Mouse (Mus musculus): ENCODE results near the gene Anp32a.

The Anp32a gene

GRCm38 (mm10) chr9:62341123-62341486 is at the start of gene Anp32a:
Anp32a (plus strand) TSS chr9:62341293.
- DNase-seq = peak; percentile 99

DNA sequence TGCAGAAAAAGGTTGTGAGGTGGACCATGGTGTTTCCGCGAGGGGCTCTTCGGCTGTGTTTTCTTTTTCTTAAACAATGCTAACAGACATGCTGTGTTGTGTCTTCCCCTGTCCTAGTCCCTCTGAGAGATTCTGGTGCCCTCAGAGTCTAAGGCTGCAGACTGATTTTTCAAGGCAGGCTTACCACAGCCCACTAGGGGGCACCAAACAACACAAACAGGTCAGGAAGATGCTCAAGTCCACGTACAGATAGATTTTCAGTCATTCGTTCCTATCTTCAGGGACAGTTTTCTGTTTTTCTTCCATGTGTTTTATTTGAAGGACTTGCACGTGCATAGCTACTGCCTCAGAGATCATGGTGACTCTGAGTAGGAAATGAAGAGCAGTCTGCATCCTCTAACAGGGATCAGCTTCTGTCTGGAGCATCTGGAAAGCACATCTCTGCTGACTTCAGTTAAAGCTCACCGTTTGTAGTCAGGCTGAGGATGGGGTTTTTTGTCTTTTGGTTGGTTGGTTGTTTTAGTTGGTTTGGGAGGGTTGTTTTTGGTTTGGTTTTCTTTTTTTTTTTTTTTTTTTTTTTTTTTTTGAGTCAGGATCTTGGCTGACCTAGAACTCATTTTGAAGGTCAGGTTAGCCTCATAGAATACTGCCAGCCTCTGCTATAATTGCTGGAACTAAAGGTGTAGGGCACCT is 45.9 kb upstream of the Anp32a start:
- DNase-seq = peak; percentile 85

GRCm38 (mm10) chr9:62296891-62297290 is 44.2 kb upstream of the Anp32a start:
- no peak for DNase-seq

DNA sequence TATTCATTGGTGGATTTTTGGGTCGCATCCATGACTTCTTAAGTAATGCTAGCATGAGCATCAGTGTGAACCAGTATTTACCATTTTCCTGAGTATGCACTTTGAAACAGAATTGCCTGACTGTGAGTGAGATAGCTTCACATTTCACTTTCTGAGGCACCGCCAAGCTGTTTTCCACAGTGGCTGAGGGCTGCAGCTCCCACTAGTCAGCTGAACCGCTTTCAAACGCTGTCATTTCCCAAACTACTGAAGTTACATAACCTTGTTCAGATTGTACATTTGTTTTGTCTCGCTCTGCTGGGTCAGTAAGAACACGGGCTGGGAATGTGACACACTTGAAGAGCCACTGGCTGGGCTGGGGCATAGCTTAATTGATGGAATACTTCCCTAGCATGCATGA is 25.5 kb upstream of the Anp32a start:
- DNase-seq = no peak

DNA sequence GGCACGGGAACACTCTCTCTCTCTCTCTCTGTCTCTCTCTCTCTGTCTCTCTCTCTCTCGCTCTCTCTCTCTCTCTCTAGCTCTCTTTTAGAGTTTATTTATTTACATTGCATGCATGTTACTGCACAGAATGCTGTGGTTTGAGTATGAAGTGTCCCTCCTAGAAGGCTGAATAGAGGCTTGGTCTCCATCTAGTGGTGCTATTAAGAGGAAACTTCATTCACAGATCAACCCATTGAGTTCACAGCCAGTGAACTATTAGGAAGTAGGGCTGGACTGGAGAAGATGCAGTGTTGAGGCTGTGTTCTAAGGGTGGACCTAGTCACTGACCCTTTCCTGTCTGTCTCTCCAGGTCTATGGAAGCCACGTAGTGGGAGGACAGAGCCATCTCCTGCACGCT is 22.4 kb upstream of the Anp32a start:
- no peak for DNase-seq

- DNase-seq = no peak
These were observed 17.3 kb upstream of the Anp32a start for GRCm38 (mm10) chr9:62323816-62324215.

- DNase-seq = no peak
These were observed 15.1 kb upstream of the Anp32a start for GRCm38 (mm10) chr9:62325965-62326364.

DNA sequence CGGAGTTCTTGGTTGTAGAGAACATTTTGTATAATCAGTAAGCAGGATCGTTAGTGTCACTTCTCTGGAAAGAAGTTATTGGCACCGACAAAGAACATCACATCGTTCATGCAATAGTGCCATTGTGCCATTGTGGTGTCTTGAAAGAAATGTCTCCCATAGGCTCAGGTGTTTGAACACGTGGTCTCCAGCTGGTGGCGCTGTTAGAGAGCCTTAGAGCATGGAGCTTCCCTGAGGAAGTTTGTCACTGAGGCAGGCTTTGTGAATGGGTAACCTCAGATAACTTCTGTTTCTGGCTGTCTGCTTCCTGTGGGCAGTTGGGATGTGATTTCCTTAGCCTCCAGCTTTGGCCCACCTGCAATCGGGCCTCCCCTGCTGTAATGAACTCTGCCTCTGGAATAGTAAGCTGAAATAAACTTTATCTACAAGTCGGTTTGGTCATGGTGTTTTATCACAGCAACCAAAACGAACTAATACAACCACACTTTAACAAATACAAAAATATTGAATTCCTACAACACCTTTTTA is 6.7 kb upstream of the Anp32a start:
- no peak for DNase-seq

- no peak for DNase-seq
These were observed 5.7 kb upstream of the Anp32a start for GRCm38 (mm10) chr9:62335396-62335795.

DNA sequence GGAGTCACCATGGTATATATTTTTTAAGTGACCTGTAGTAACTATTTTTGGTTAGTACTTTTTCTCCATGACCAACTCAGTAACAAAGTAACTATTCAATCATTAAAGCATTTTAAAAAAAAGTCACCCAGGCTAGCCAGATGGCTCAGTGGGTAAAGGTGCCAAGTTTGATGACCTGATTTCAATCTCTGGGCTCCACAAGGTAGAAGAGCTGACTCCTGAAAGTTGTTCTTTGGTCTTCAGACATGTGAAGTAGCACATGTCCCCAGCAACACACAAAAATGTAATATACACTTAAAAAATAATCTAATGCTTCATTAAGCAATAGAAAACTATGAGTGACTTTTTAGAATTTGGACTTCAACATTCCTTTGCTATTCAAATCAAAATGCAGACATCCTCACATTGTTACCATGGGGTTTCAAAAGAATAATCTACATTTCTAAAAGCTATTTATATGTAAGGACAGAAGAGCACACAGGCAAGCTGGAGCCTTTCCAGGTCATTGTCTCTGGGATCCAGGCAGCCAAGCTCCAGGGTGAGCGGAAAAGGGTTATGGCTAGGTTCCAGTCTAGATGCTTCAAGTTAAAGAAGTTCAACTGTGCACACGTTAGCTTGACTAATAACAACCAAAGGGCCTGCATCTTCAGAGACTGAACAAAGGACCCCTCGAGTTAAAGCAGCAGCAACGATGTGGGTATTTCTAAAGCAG is 3.0 kb upstream of the Anp32a start:
- no peak for DNase-seq

DNA sequence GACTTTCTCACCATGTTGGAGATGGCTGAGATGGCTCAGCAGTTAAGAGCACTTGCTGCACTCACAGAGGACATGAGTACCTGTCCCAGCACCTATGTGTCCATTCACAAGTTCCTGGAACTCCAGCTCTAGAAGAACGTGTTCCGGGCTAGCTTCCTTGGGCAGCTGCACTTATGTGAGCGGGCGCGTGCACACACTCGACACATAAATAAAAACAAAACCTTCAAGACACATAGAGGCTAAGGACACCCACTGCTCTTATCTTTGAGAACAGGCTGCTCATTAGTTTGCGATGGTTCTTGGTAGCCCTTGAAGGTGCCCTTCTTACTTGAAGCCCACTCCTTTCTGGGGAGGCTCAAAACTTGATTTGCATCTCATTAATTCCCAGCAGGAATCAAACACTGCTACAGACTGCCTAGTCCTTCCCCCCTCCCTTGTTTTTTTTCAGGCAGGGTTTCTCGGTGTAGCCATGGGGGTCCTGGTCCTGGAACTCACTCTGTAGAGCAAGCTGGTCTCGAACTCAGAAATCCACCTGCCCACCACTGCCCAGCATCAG is 2.4 kb upstream of the Anp32a start:
- no peak for DNase-seq

- DNase-seq = no peak
These were observed 581 bp upstream of the Anp32a start for GRCm38 (mm10) chr9:62340301-62341122.

DNA sequence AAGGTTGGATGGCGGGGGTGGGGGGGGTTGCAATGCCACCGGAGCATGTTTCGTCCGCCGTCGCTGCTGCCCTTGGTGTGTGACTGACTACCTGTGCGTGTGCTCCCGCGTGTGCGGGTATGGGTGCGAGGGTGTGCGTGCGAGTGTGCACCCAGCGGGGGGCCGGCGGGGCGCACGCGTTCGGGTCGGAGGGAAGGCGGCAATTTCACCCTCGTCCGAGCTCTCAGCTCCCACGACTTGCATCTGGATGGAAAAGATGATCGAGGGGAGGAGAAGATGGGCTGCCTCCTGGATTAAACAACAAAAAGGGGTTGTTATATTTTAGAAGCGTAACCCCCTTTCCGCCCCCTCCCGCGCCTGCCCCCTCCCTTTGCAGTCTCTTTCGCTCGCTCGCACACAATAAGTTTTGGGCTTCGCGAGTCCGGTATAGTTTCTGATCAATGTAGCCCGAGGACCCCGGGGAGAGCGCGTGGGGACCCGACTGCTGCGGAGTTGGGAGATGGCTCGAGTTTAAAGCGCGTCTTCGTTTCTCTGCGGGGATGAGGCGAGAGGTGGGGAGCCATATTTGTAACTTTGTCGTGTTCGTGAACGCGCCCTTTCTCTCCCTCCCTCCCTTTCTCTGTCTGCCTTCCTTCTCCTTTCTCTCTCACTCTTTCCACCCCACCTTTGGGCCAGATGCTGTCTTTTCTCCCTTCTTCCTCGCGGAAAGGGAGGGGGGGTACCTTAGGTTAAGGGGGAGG is 778 bp downstream of the Anp32a start:
- DNase-seq = peak; percentile 74

GRCm38 (mm10) chr9:62342441-62343191 is 1.5 kb downstream of the Anp32a start:
- peak; percentile 81 for DNase-seq

DNA sequence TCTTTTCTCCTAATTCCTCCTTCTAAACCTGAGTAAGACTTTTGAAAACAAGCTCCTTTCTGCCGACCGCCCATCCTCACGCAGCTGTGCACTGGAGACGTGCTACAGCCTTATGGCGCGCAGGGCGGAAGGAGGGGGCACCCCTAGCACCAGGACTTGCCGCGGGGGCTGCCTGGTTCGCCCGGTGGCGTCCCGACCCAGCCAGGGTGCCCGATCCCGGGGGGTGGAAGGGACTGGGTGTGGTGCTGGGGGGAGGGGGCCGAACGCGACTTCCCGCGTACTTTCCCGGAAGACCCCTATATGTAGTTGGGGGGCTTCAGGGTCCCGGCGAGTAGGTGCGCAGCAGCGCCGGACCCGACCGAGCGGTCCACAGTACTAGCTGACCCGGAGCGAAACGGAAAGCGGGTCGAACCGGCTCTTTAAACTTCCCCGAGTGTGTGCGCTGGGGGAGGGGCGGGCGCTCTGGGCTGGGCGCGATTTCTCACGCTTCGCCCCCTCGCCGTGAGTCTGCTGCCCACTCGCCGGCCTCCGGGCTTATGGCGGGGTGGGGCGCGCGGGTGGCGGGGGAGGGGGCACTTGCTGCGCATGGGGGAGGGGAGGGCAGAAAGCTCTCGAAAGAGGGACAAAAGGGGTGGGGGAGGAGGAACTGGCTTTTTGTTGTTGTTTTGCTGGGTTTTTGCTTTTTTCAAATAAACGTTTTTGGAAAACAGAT is 2.3 kb downstream of the Anp32a start:
- DNase-seq = peak; percentile 86

DNA sequence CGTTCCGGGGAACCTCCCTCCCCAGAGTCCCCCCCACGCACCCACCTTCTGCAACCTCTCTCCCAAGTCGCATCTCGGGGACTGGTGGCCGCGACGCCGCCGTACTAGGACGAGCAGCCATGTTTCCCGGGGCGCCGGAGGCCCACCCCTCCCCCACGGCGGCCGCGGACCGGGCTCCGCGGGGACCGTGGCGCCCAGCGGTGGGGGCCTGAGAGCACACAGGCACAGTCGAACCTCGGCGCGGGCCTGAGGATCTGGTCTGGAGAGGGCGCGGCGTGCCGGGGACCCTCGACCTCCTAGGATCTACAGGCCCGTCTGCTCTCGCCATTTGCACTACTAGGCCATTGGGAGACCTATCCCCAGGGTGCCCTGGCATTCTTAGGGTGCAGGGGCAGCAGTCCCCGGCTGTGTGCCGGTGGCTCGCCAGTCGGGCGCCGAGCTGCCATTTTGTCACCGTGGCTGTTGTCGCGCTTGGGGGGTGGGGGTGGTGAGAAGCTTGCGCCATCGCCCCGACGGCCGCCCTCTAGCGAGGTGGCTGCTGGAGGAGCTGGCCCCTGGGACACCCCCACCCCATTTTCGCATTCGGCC is 2.9 kb downstream of the Anp32a start:
- peak; percentile 74 for DNase-seq

DNA sequence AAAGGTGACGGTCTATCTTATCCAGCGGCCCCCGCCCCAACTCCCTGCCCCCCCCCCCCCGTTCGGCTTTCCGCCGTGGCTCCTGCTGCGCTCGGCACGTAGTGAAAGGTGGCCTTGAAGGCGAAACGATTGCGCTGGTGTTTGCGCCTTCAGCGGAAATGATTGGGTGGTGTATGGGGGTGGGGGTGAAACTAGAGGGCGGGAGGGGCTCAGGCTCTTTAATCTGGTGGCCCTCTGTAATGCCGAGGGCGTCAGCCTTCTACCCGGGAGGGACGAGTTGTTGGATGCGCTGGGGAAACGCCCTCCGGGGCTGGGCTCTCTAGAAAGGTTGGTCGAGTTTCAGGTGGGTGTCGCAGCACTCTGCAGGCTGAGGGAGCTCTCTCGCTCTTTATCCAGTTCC is 3.5 kb downstream of the Anp32a start:
- DNase-seq = peak; percentile 67

GRCm38 (mm10) chr9:62345081-62345481 is 4.0 kb downstream of the Anp32a start:
- DNase-seq = peak; percentile 33

DNA sequence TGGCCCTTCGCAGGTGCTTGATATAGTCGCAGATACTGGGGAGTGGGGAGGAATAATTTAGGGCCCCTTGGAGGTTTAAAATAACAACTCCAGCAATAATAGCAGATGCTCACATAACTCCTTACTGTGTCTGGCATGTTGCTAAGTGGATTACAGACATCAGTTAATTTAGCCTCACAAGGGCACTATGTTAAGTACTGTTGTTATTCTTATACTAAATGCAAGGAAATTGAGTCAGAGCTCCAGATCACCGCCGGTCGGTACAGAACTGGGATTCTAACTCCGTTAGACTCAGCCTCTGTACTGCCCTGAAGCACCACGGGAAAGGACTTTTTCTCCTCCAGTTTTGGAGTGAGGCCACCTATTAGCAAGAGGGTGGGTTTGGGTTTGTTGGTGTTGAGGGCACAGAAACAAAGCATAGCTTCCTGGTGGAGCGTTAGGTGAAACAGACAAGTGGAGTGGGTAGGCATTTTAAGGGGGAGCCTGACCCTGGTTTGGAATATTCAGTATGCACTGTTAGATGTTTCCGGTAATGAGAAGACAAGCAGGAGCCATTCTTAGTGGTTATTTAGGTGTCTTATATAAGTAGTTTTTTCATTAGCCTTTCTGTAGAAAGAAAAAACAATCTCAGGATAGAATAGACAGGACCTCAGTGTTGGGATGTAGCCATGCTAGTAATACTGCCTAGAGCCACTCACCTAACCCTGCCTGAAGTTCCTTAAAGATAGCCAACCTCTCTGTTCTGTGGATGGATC is 4.7 kb downstream of the Anp32a start:
- DNase-seq = no peak

DNA sequence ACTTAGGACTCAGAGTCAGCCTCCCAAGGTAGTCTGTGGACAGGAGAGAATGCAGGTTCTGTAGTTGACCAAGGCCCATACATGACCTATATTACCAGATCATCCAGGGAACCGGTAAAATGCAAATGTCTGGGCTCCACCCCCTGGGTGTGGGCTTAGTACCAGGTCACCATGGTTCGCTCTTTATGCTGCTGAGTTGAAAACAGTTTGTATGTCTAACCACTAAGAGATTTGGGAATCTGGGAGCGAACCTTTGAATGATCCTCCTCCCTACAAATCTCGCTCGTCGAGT is 5.2 kb downstream of the Anp32a start:
- no peak for DNase-seq

Measured in embryo, embryonic 11 days (tissue).